Mouse (Mus musculus) layer of hippocampus, postnatal 14 days (tissue): ENCODE results near the gene Sipa1. TPM values are rescaled to one million over a fixed set of nuclear protein-coding genes. Genes with fewer than 3 reads are reported as not detected.
A peak's percentile ranks its signal among the peaks of the same experiment; 100 is the strongest.
"Not testable (repeated sequence)": the region's sequence is repeated elsewhere in the genome, so short reads cannot be mapped to it uniquely, and the experiment has no call there.

Source experiments
- DNase-seq, 2 experiments: peaks; one replicate each; pipeline ENCODE4 v3.0.0; 2021 to 2022; ENCODE audit warnings: low spot score in 2 of 2, mixed read lengths in 1 of 2
- total RNA-seq, 2 experiments: library from RNA; stranded (reverse); gene quantifications; 2 replicates each; pipeline ENCODE4 v1.2.3; 2021

Gene Sipa1
- total RNA-seq, 2 experiments from 2014 or later, result 22.8 to 26.1 TPM

DNA sequence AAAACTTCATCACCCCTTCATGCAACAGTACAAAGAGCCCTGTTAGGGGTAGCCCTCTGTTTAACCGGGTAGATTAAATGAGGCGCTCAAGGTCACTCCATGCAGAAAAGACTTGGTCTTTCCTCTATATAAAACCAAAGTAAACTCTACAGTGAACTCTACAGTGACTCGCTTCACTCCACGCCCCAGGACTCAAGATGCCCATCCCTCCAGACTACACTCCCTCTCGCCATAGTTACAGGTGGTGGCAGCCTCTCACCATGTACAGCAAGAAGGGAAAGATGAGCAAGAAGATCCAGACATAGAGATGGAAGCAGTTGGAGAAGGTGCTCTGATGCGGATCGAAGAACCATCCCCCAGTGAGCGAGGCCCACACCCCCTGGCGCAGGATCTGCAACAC is 24.2 kb upstream of the Sipa1 start:
- no peak for DNase-seq

DNA sequence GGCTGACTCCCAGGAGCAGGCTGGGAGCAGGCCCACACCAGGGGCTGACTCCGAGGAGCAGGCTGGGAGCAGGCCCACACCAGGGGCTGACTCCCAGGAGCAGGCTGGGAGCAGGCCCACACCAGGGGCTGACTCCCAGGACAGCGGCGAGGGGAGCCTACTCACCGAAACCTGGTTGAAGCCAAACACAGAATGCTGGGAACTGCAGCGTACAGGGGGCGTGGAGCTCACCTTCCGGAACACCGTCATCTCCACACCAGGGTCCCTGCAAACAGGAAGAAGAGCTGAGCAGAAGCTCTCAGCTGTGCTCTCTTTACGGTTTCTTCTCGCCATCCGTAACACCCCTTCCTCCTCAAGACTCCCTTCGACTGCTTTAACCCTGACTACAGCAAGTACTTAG is 23.4 kb upstream of the Sipa1 start:
- DNase-seq, result not testable (repeated sequence)

DNA sequence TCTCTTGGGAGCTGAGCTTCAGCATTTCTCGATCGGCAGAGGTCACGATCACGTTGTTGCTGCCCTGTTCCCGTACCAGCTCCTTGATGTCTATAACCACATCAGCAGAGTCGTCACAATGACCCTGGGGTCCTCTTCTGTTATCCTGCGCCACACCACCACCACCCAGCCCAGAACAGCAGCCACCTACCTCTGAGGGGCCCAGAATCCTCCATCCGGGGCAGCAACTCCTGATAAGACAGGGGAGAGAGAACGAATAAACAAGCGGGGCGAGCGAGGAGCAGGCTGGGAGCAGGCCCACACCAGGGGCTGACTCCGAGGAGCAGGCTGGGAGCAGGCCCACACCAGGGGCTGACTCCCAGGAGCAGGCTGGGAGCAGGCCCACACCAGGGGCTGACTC is 22.9 kb upstream of the Sipa1 start:
- DNase-seq, result no peak

DNA sequence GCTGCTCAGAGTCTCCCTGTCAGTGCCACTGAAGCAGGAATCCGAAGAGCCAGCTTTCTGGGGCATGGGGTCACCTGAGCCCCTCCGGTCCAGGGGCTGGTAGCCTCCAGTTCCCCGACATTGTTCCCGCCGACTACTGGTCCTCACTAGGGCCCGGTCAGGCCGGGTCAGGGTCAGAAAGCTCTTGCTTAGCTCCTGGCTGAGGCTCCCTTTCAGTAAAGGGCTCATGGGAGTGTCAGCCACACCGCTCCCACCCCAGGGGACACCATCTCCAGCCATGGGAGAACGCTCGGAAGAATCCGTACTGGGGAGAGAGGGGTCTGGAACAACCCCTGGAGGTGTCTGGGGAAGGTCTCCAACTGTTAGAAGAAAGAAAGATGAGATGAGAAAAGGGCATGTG is 22.4 kb upstream of the Sipa1 start:
- DNase-seq, result no peak

DNA sequence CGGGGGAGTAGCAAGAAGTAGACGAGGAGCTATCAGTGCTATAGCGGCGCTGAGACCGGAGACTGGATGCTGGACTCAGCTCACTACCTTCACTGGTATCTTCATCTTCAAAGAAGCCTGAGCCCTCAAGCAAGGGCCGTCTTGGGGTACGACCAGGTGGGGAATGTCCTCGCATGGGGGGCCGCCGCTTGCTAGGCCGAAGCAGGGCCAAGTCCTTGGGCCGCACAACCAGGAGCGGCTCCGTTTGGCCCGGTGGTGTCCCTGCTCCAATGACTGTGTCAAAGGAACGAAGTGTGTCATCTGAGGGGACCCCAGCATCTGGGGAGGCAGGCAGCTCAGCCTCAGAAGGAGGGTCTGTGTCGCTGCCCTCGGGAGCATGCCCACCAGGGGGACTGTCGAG is 21.9 kb upstream of the Sipa1 start:
- DNase-seq, result no peak

DNA sequence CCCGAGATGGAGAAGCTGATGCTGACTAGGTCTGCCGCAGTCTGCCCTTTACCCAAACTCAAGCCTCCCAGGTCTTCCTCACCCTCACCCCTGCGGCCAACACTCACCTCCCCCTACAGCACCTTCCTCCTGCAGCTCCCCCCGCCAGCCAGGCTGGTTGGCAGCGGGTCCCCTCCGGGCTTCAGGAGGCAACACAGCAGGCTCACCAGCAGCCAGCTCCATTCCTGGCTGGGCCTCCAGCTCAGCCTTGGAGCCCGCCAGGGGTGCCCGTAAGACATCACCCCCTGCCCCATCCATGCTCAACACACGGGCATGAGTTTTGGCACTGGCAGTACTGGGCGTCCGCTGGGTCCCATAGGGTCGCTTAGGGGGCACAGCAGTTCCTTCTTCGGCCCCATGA is 21.5 kb upstream of the Sipa1 start:
- no peak for DNase-seq

DNA sequence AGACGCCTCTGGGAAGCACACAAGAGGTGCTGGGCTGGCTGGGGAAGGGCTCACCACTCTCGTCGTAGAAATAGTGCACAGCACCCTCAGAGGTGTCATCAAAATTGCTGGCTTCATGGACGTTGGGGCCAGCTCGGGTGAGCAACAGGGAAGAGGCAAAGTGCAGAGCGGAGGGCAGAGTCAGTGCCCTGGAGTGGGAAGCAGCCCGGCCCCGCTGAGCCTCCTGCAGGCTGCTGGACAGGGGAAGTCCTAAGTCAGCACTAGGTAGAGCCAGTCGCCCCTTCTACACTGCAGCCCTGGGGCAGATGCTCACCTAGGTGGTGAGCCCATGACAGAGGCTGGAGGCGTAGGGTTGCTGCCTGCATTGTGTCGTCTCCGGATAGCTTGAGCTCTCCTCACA is 20.7 kb upstream of the Sipa1 start:
- no peak for DNase-seq

DNA sequence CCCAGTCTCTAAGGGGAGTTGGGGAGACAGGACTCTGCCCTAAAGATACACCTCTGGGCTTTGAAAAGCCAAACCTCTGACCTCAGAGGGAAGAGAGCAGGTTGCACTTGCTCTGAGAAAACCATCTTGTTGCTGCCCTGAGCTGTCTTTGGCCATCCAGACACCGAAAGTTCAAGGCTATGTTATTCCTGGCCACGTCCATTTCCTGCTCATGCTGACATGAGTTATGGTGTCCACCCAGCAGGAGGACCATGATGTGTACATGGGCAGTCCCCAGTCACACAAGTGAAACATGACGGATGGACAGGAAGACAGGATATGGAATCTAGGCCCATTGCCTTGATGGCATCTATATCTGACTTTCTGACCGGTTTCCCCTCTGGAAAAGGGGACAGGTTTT is 16.9 kb upstream of the Sipa1 start:
- no peak for DNase-seq

DNA sequence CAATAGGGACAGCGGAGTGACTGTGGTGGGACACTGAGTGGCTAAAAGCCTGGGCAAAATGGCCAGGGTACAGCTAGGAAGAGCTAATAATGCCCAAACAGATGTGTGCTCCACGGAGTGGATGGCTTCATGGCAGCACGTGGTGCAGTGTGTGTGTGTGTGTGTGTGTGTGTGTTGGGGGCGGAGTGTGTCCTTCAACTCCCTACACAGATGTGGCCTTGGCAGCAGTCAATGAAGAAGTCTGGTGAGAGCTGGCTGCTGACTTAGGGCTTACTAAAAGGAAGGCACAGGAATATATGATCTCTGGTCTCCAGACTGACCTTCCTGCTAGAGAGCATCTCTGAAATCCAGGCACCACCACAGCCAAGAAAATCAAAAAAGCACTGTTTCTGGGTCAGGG is 4.9 kb upstream of the Sipa1 start:
- DNase-seq, result no peak

DNA sequence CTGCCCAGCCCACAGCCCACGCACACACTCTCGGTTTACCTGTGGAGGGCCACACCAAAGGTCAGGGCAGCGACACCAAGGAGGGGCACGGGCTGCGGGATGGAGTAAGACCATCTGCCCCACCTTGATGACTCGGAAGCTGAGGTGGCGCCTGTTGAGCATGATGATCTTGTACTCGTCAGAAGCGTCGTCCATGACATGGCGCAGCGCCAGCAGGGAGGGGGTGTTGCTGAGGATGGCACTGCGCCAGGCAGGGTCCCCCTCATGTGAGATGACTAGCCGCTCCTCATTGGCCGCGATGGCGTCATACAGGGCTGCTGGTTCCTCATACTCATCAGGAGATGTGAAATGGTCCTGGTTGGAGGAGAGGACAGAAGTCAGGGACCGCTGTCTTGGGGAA is 2.9 kb upstream of the Sipa1 start:
- no peak for DNase-seq

DNA sequence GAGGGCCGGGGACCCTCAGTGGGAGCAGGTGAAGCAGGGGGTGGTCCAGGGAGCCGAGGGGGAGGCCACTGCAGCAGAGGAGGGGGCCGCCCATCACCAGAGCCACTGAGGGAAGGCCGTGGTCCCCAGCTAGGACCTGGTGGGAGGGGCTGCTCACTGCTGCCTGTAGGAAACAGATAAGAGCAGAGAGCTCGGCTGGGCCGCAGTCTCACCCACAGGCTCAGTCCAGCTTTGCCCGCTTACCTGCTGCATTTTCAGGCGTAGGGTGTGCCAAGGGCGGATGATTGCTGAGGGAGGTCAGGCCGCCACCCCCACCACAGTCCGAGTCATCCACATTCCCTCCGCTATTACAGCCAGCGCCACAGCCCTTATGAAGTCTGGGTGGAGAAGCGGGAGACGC is 2.0 kb upstream of the Sipa1 start:
- DNase-seq, result no peak

DNA sequence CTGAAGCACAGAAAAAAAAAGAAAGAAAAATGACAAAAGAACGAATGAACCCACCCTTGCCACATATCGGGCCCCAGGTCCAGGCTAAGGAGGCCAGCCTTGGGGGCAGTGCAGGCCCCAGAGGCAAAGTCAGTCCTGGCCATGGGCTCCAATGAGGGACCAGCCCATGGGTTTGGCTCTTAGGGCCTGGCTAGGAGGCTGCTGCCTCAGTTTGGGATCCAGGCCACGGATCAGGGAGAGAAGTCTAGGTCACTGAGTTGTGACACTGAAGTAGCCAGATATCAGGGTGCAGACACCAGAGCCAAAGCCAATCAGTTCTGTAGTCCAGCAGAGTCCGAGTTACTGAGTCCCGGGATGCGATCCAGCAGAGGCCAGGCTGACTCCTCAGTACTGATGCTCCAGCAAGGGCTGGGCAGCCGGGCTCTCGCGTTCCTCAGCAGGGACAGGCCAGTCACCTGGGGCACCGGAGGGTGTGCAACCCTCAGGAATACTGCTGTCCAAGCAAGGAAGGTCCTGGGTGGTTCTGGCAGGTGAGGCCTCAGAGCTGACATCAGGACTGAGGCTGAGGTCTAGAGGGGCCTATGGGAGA is 1.3 kb upstream of the Sipa1 start:
- no peak for DNase-seq

DNA sequence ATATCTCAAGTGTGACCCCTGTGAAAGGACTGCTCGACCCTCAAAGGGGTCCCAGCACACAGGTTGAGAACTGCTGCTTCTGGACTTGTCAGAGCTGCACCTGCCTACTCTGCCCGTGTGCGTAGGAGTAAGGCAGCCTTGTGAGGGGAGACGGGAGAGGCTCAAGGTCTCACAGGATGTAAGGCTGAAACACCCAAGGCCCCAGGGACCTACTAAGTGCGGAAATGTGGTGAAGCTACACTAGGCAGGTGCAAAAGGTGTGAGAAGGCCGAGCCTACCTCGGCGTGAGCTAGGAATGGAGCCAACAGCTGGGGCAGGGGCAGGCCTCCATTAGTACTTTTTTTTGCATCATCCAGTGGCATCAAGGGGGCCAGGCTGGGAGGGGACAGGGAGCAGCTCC is 1.2 kb downstream of the Sipa1 start:
- DNase-seq, result no peak

DNA sequence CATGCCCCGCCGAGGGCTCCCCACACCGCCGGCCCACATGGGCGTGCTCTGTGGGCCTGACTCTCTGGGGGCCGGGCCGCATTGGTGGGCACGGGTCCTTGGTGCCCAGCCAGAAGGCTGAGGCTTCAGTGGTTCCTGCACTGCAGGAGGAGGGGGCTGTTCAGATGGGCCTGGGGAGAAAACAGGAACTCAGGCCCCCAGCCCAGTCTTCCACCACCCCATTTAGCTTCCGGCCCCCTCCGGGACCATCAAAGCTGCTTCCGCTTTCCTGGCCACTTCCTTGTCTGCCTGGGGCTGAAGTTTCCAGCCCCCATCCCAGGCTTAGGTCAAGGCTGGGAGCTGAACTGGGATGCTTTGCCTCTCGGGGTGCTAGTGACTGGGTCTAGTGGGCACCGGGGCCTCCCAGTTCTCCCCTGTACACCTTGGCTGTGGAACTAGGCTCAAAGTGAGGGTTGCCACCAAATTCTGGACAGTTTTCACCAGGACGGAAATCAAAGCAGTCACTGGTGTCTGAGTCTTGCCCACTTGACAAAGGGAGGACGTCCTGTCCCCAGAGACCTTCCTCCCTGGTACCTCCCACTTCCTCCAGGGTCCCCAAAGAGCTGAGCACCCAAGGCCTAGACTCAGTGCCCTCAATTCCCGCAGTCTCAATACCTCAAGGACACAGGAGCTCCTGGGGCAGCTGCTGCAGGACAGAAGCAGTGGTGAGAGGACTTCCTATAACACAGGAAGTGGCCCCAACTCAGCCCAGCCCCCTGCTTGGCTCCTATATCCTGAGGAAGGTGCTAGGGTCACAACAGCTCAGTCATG is 2.4 kb downstream of the Sipa1 start:
- peak in 1 of 2 experiments; percentile 39 for DNase-seq

DNA sequence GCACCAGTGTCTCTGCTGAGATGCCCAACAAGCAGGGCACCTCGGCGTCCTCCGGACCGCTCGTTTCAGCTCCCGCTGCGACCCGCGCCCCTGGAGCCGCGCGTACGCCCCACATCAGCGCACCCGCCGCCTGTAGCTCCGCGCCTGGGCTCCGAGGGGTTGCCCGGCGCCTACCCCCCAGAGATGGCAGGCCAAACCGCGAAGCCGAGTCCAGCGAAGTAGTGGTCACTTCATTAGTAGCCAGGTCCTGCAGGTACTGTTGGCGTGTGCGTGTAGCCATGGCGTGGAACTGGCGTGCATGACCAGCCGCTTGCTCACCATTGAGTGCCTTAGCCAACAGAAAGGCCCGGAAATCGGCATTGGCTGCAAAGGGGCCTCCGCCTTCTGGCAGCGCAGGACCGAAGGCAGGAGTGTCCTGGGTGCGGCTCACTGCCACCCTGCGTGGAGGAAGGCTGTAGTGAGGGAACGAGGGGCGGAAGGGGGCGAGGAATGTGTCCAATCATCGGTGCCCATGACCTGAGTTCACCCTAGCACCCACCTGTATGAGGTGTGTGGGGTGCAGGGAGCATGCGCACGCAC is 8.7 kb downstream of the Sipa1 start:
- no peak for DNase-seq

DNA sequence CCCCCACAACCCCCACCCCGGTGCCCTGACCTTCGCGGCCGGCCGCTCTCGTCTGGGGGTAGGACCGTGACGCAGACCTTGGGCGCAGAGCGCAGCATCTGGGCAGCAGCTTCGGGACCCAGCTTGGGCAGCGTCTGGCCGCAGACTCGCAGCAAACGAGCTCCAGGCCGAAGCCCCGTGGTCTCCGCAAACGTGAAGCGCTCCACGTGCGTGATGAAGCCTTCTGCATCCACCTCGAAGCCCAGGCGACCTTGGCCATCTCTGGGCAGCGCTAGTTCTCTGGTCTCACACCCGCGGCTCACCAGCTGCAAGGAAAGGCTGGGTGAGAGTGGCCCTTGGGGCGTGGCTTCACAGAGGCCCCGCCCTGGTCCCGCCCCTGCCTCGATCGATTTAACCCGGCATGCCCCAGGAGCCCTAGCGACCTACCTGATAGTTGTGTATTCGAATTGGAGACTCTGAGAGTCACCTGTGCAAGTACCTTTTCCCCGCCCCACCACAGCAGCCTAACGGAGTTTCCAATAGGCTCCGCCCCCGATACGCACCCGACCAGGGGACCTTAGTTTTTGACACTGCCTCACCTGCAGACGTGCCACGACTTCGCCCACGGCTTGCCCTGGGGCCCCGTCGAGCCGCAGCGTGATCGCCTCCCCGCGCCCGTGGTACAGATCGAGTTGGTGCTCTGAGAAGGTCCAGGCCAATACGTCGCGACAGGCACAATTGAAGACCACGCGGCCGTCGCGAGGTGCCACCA is 9.4 kb downstream of the Sipa1 start:
- no peak for DNase-seq

DNA sequence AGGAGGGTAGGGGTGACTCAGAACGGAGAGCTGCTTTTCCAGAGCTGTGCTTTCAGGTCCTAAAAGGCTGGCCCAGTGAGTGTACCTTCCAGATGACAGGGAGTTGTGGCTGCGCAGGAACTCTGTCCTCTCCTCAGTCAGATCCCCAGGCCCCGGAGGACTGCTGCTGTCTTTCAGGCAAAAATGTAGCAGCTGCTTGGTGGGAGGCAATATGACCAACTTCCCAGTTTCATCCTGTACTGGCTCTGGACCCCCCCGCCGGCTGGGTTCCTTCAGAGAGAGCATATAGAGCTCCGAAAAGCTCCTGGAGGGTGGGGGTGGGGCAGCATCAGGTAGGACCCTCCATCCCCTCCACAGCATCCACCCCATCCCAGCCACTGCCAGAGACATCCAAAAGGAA is 10.9 kb downstream of the Sipa1 start:
- DNase-seq, result no peak

DNA sequence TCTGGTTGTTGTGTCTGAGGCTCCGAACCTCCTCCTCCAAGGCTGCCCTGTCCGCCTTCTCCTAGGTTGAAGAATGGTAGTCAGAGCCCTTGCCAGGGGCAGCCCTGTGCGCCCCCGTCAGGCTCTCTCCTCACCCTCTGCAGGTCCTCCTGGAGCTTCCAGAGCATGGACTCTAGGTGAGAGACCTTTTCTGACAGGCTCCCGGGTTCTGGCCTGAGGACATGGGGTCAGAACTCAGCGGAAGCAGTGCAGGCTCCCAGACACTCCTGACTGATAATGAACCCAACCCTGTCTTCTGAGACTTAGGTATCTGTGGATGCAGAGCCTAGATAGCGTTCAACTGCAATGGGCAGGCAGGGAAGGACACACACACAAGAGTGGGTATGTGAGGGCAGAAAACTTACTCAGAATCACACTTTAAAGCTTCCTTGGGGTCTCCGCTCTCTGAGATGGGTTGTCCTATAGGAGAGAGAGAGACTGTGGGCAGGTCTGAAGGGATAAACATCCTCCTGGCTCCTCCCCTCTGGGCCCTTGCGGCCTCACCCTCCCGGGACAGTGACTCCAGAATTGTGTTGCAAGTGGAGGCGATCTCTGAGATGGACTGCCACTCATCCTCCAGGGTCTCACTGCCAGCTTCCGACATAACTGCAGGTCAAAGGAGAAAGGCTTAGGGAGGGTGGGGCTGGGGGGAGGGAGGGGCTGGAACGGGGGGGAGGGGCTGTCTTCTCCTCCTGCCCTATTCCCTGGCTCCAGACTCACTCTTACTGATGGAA is 11.8 kb downstream of the Sipa1 start:
- DNase-seq, result no peak

DNA sequence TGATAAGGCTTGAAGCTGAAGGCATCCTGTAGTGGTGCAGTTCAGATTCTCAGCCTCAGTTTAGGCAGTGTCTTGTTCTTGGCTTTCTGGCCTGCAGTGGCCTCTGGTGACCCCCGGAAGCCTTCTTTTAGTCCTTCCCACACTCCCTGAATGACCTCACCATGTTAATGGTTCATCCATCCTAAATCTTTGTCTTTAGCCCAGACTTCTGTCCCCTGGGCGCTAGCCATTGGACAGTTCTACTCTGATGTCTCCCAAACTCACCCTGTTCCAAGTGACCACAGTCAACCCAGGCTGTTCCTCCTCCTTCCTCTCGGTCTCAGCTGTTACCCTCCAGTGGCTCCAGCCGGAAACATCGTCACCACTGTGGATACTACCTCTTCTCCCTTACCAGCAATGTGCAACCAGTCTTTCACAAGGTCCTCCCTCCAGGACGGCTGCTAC is 14.2 kb downstream of the Sipa1 start:
- no peak for DNase-seq

DNA sequence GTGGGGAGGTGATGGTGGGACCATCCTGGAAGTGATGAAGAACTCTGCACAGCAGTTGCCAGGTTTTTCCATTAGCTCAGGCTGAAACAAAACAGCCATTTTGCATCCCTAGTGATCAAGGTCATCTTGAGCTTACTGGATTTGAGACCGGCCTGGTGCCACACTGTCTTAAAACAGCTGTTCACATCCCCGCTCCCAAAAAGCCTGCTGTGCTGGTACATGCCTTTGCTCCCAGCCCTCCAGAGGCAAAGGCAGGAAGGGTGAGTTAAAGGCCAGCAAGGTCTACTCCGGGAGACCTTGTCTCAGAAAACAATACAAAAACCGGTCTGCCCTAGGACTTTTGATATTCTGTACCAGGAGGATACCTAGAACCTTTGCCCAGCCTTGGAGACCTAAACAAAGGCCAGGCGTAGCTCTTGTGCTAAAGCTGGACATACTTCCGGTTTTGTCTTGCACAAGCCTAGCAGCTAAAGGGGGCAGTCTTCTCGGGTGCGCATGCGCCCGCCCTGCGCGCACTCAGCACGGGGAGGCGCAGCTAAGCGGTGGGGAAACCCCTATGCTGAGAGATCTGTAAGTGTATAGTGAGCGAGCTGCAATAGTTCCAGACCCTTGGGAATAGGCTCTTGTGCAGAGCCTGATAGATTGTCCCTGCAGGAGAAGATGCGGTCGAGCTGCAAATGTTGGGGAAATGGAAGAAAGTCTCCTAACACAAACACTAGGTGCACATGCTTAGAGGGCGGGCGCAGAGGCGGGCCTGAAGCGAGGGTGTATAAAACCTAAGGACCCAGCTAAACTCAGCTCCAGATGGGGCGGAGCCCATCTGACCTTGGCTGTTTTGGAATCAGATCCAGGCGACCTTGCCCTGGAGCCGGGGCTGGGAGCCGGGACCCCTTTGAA is 14.9 kb downstream of the Sipa1 start:
- DNase-seq, result peak; percentile 79 to 80
